Mouse (Mus musculus) thymus, adult 2 months (tissue): ENCODE results near the gene Gm42421.

Experiments
- CTCF ChIP-seq: fragments of 200-500 bp; IDR thresholded peaks from 2 replicates; pipeline ENCODE4 v1.5.1; 2012; ENCODE audit warnings: mild to moderate bottlenecking, control low read depth, low read length, moderate library complexity, borderline replicate concordance; ENCODE audit not compliant: control insufficient read depth, poor library complexity, insufficient read depth; ENCODE audit errors: extremely low read depth
- POLR2A ChIP-seq: fragments of 200-500 bp; IDR thresholded peaks from 2 replicates; pipeline ENCODE4 v1.6.1; 2012; ENCODE audit warnings: mild to moderate bottlenecking, low read length, control low read depth, moderate library complexity; ENCODE audit not compliant: control insufficient read depth, poor library complexity, insufficient read depth; ENCODE audit errors: extremely low read depth

- TF ChIP-seq POLR2A = no peak
- TF ChIP-seq CTCF = peak; percentile 92
These were observed 47.1 kb downstream of the Gm42421 start for GRCm38 (mm10) chr5:143974931-143975630.
